Mouse (Mus musculus) stomach, embryonic 15.5 days (tissue): ENCODE data around the gene Tesk1. TPM values are rescaled to one million over a fixed set of nuclear protein-coding genes. Genes with fewer than 3 reads are reported as not detected.

ENCODE experiments used
- ATAC-seq: fragments of 200-750 bp; cut with Nextera tagmentation; 2 replicates; pipeline ENCODE4 v1.8.0; 2017; ENCODE audit warnings: low read depth, moderate number of reproducible peaks, moderate TSS enrichment; ENCODE audit not compliant: insufficient read depth, low FRiP score
- H3K27ac ChIP-seq: fragments of 300-500 bp; sonication (generic); 2 replicates; pipeline ENCODE4 v1.5.1; 2015; ENCODE audit warnings: mild to moderate bottlenecking, inconsistent platforms
- H3K27me3 ChIP-seq: fragments of 300-500 bp; sonication (generic); replicated peaks from 2 replicates; pipeline ENCODE4 v1.6.1; 2015; ENCODE audit warnings: inconsistent platforms
- H3K36me3 ChIP-seq: fragments of 300-500 bp; sonication (generic); 2 replicates; pipeline ENCODE4 v1.6.1; 2015; ENCODE audit warnings: inconsistent platforms
- H3K4me1 ChIP-seq: fragments of 300-500 bp; sonication (generic); 2 replicates; pipeline ENCODE4 v1.6.1; 2015; ENCODE audit warnings: inconsistent platforms
- H3K4me2 ChIP-seq: fragments of 300-500 bp; sonication (generic); 2 replicates; pipeline ENCODE4 v1.6.1; 2015; ENCODE audit warnings: mild to moderate bottlenecking, inconsistent platforms
- H3K4me3 ChIP-seq: fragments of 300-500 bp; sonication (generic); replicated peaks from 2 replicates; pipeline ENCODE4 v1.5.1; 2015; ENCODE audit warnings: inconsistent platforms
- H3K9ac ChIP-seq: fragments of 300-500 bp; sonication (generic); 2 replicates; pipeline ENCODE4 v1.6.1; 2015; ENCODE audit warnings: inconsistent platforms
- H3K9me3 ChIP-seq: fragments of 300-500 bp; sonication (generic); 2 replicates; pipeline ENCODE4 v1.6.1; 2016; ENCODE audit warnings: inconsistent platforms
- WGBS: fragments of 180-500 bp; shearing (Covaris S2); methylation state at CpG from one replicate; pipeline ENCODE4 v1.1.7; 2015; 5-methylcytosine and 5-hydroxymethylcytosine counted together
- polyA plus RNA-seq: library from polyadenylated mRNA; unstranded; fragments of >200 nt; fragmentation: Nextera tagmentation; extraction: Ambion mirVana; gene quantifications from 2 replicates; pipeline ENCODE4 v1.2.1, GENCODE M21; 2015

Gene Tesk1
- polyA plus RNA-seq, 1 experiment from 2014 or later: 6.2 TPM

DNA sequence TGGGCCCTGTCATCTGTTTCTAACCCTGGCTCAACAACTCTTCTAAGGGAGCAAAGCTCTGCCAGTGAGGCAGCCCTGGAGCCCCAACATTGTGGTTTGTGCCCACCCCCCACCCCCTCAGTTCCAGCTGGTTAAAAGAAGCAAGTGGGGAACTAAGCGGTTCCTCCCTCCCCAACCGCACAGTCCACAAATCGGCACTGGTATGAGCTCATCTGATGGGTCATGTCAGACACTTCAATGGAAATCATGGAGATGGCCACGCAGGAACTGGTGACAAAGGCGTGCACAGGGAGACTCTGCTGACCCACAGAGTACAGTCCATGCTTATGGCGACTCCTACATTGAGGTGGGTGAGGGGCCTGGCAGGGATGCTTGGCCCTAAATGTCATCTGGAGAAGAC is 24.2 kb downstream of the Tesk1 start:
- Histone ChIP-seq H3K4me2 (no peak overlapping the region), H3K27me3 (no peaks in the 10 kb centered on the region), H3K4me1 (no peaks in the 10 kb centered on the region), H3K27ac (no peak overlapping the region), H3K9me3 (no peaks in the 10 kb centered on the region), H3K4me3 (no peak overlapping the region), H3K36me3 (no peaks in the 10 kb centered on the region), H3K9ac (no peak overlapping the region)
- ATAC-seq: no peak
- 76% methylated on average over 6 of the region's 6 CpGs for WGBS

DNA sequence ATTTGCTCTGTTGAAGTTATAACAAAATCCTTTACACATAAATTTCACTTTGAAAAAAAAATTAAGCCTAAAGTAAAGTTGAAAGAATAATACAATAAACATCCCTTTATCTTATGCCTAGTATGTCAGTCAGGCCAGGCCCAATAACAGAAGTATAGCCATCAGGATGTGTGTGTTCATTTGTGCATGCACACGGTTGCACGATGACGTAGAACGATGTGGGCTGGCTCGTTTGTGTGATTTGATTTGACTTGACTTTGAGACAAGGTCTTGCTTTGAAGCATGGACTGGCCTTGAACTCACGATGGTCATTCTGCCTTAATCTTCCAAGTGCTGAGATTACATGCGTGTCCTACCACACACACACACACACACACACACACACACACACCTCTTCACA is 25.1 kb downstream of the Tesk1 start:
- no peaks in the 10 kb centered on the region for H3K9me3 ChIP-seq
- H3K4me1 ChIP-seq: no peaks in the 10 kb centered on the region
- WGBS: 83% methylated on average over 7 of the region's 7 CpGs

DNA sequence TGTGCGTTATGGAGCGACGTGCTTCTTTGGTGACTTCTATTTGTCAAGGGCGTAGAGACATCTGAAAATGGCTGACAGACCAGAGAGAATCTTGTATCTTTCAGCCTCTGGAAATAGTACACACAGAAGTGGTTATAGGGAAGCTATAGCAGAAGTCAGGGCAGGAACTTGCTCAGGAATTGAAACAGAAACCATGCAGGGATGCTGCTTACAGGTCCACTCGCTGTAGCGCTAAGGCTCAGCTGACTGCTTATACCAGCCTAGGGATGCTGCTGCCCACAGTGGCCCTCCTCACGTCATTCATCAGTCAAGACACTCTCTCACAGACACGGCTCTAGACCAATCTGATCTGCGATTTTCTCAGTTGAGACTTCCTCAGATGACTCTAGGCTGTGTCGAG is 28.6 kb downstream of the Tesk1 start:
- Histone ChIP-seq H3K36me3 (no peaks in the 10 kb centered on the region), H3K4me1 (no peaks in the 10 kb centered on the region), H3K27me3 (no peaks in the 10 kb centered on the region), H3K9ac (no peak overlapping the region), H3K27ac (no peak overlapping the region), H3K4me3 (no peak overlapping the region), H3K4me2 (no peak overlapping the region), H3K9me3 (no peaks in the 10 kb centered on the region)
- 90% methylated on average over 10 of the region's 10 CpGs for WGBS
- no peak for ATAC-seq

More for the DNA sequence above, 25.1 kb downstream of the Tesk1 start:
- Histone ChIP-seq H3K4me3 (no peak overlapping the region), H3K9ac (no peak overlapping the region), H3K4me2 (no peak overlapping the region), H3K36me3 (no peaks in the 10 kb centered on the region), H3K27me3 (no peaks in the 10 kb centered on the region), H3K27ac (no peak overlapping the region)
- no peak for ATAC-seq

GRCm38 (mm10) chr4:43473636-43474035 is 31.9 kb downstream of the Tesk1 start:
- Histone ChIP-seq H3K4me1 (no peaks in the 10 kb centered on the region), H3K9ac (no peak overlapping the region), H3K9me3 (no peaks in the 10 kb centered on the region), H3K27me3 (no peaks in the 10 kb centered on the region), H3K36me3 (no peaks in the 10 kb centered on the region), H3K4me3 (no peak overlapping the region), H3K27ac (no peak overlapping the region), H3K4me2 (no peak overlapping the region)
- no peak for ATAC-seq
- WGBS: 70% methylated on average over 1 of the region's 1 CpGs

DNA sequence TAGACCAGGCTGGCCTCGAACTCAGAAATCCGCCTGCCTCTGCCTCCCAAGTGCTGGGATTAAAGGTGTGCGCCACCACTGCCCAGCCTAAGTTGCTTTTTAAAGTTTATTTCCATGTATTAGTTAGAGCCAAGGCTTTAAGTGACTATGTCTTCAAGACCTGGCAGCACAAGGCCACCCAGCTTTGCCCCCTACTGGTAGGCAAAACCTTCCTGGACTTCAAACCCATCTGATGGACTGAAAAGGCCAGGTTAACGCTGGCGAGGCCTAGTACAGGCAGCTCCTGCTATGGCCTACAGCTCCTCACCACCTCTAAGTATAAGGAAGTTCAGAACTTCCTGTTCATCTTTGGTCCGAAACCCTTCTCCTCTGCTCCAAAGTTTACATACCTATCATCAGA is 34.9 kb downstream of the Tesk1 start:
- no peak overlapping the region for H3K4me2 ChIP-seq
- no peak overlapping the region for H3K27ac ChIP-seq
- ATAC-seq: no peak
- no peaks in the 10 kb centered on the region for H3K9me3 ChIP-seq
- H3K36me3 ChIP-seq: no peaks in the 10 kb centered on the region
- no peak overlapping the region for H3K4me3 ChIP-seq
- WGBS: 82% methylated on average over 6 of the region's 6 CpGs
- H3K27me3 ChIP-seq: no peaks in the 10 kb centered on the region
- H3K4me1 ChIP-seq: no peaks in the 10 kb centered on the region
- H3K9ac ChIP-seq: no peak overlapping the region

DNA sequence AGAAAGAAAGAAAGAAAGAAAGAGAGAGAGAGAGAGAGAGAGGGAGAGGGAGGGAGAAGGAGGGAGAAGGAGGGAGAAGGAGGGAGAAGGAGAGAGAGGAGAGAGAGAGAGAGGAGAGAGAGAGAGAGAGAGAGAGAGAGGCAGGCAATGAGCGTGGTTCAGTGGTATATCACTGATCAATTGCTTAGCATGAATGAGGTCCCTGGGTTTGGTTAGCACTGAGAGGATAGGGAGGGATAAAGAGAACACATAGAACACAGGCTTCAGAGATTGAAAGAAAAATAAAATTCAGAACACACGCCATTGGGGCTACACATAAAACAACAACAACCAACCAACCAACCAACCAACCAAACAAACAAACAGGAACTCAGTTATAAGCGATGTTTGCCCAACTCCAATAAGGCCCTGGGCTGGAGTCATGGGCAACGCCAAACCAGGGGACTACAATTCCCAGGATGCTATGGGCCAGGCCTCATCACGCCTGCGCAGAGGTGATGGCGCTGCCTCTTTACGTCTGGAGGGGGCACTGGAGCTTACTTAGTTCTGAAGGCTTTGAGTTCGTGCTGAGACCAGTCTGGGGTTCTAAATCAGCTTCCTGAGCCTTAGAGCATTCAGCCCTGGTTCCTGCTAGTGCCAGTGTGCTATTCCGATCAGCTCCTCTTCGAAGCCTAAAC is 36.3 kb downstream of the Tesk1 start:
- Histone ChIP-seq H3K36me3 (no peaks in the 10 kb centered on the region), H3K9ac (peak overlapping the region; percentile 9; the same call in 1 of the 2 replicates), H3K9me3 (no peaks in the 10 kb centered on the region), H3K4me1 (no peaks in the 10 kb centered on the region), H3K27ac (peak overlapping the region; percentile 26; the same call in 1 of the 2 replicates), H3K4me3 (peak overlapping the region; percentile 37), H3K27me3 (no peaks in the 10 kb centered on the region), H3K4me2 (peak overlapping the region; percentile 57)
- ATAC-seq: peak; percentile 88; the same call in 1 of the 2 replicates
- 20% methylated on average over 11 of the region's 11 CpGs for WGBS

DNA sequence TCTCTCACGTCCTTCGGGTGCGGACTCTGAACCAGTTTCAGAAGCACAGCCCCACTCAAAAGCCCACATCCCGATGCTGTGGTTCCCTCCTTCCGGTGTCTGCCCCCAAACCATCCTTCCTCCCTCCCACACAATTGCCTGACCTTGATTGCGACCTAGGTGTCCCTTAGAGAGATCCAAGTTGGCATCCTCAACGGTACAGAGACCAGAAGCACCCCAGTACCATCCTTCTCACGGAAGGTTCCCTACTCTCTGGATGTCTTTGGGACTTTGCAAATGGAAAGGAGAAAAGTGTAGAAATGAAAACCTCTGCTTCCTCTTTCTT is 36.8 kb downstream of the Tesk1 start:
- Histone ChIP-seq H3K4me3 (peak overlapping the region; percentile 37), H3K27me3 (no peaks in the 10 kb centered on the region), H3K36me3 (no peaks in the 10 kb centered on the region), H3K4me1 (no peaks in the 10 kb centered on the region), H3K9me3 (no peaks in the 10 kb centered on the region), H3K9ac (peak overlapping the region; percentile 9; the same call in 1 of the 2 replicates), H3K4me2 (peak overlapping the region; percentile 57), H3K27ac (peak overlapping the region; percentile 26; the same call in 1 of the 2 replicates)
- 38% methylated on average over 8 of the region's 8 CpGs for WGBS
- ATAC-seq: no peak

DNA sequence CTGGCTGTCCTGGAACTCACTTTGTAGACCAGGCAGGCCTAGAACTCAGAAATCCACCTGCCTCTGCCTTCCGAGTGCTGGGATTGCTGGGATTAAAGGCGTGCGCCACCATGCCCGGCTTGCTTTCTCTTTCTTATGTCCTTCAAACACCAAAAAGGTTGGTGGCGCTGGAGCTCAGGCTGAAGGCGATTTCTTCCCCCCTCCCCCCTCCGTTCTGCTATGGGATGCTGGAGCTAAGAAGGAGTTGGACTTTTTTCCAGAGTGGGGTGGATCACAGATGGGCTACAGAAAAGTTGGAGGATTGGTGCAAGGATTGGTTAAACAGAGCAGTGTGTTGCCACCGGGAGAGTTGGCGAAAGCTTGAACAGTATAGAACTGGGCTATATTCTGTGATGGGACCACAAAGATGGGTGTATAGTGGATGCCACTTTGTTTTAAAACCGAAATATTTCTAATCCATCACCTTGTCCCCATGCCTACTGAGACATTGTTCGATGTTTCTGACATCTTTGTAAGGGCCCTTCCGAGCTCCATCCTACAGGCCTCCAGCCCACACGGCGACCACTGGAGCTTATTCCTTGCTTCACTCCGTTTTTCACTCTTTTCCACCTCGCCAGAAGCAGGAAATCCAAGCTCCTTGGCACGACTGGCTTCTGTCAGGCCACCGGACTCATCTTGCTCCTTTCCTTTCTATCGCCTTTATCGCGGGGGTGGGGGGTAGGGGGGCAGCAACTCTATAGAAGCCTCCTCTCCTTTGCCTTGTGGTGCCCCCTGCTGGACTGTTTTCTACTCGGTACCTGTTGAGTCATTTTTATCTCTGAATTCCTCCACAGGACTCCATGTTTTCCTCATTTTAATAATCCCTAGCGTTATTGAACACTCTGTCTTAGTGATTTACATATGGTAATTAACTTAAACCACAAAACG is 37.4 kb downstream of the Tesk1 start:
- H3K9ac ChIP-seq: no peak overlapping the region
- no peaks in the 10 kb centered on the region for H3K4me1 ChIP-seq
- 44% methylated on average over 24 of the region's 24 CpGs for WGBS
- peak overlapping the region; percentile 35; the same call in 1 of the 2 replicates for H3K4me2 ChIP-seq
- H3K27me3 ChIP-seq: no peaks in the 10 kb centered on the region
- ATAC-seq: no peak
- H3K9me3 ChIP-seq: no peaks in the 10 kb centered on the region
- no peaks in the 10 kb centered on the region for H3K36me3 ChIP-seq
- no peak overlapping the region for H3K4me3 ChIP-seq
- H3K27ac ChIP-seq: no peak overlapping the region

DNA sequence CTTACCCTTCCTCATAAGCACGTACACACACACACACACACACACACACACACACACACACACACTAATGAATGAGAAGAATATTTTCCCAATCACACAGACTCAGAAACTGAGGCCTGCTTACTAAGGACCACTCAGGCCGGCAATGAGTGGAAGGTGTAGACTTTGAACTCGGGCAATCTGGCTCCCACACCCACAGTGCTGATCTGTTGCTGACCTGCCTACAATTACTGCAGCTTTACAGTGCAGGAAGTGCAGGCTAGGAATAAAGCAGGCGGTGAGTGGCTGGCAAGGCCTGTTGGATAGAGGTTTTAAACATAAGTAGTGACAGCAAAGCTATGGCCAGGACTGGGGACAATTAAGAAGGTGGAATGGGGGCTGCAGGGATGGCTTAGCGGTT is 39.2 kb downstream of the Tesk1 start:
- no peak overlapping the region for H3K27ac ChIP-seq
- H3K36me3 ChIP-seq: no peaks in the 10 kb centered on the region
- no peaks in the 10 kb centered on the region for H3K27me3 ChIP-seq
- H3K9me3 ChIP-seq: no peaks in the 10 kb centered on the region
- no peak overlapping the region for H3K4me3 ChIP-seq
- no peaks in the 10 kb centered on the region for H3K4me1 ChIP-seq
- H3K9ac ChIP-seq: no peak overlapping the region
- H3K4me2 ChIP-seq: no peak overlapping the region
- no peak for ATAC-seq
- WGBS: 77% methylated on average over 5 of the region's 5 CpGs

DNA sequence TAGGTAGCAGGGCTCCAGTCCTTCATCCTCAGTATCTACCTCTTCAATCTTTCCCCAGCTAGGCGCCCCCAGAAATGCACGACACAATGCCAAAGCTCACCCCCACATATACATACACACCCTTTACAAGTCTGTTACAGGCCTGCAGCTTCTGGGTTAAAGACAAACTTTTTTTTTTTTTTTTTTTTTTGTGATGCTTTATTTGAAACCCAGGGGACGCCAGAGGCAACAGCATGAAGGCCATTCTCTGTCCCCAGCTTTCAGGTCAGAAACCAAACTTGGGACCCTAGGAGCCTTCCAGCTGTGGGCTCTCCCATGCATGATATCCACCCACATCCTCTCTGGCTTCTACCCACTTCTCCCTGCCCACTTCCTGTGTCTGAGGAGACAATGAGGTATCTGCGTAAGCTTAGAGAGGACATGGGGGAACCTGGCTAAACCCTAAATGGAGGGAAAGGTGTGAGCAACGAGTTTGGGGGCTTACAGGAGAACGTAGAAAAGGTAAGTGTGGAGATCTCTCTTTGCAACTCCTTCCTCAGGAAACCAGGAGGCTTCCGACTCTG is 40.2 kb downstream of the Tesk1 start:
- H3K4me3 ChIP-seq: no peak overlapping the region
- no peak overlapping the region for H3K27ac ChIP-seq
- no peaks in the 10 kb centered on the region for H3K9me3 ChIP-seq
- H3K9ac ChIP-seq: no peak overlapping the region
- H3K36me3 ChIP-seq: no peaks in the 10 kb centered on the region
- no peaks in the 10 kb centered on the region for H3K4me1 ChIP-seq
- no peak overlapping the region for H3K4me2 ChIP-seq
- WGBS: 68% methylated on average over 7 of the region's 7 CpGs
- no peaks in the 10 kb centered on the region for H3K27me3 ChIP-seq
- no peak for ATAC-seq

GRCm38 (mm10) chr4:43482591-43482990 is 40.9 kb downstream of the Tesk1 start:
- Histone ChIP-seq H3K36me3 (no peaks in the 10 kb centered on the region), H3K27ac (no peak overlapping the region), H3K27me3 (no peaks in the 10 kb centered on the region), H3K9me3 (no peaks in the 10 kb centered on the region), H3K4me1 (no peaks in the 10 kb centered on the region), H3K4me3 (no peak overlapping the region), H3K4me2 (no peak overlapping the region), H3K9ac (no peak overlapping the region)
- 68% methylated on average over 10 of the region's 10 CpGs for WGBS
- ATAC-seq: no peak

GRCm38 (mm10) chr4:43483535-43484091 is 41.9 kb downstream of the Tesk1 start, which contains the start of gene Sit1:
Sit1 (minus strand) TSS chr4:43483734.
- no peaks in the 10 kb centered on the region for H3K36me3 ChIP-seq
- H3K9me3 ChIP-seq: no peaks in the 10 kb centered on the region
- H3K27ac ChIP-seq: no peak within 1 kb of the TSS
- H3K27me3 ChIP-seq: no peaks in the 10 kb centered on the region
- 56% methylated on average over 12 of the region's 12 CpGs for WGBS
- H3K4me2 ChIP-seq: no peak within 1 kb of the TSS
- no peak within 1 kb of the TSS for H3K9ac ChIP-seq
- H3K4me3 ChIP-seq: no peak within 1 kb of the TSS
- no peak for ATAC-seq
- H3K4me1 ChIP-seq: no peaks in the 10 kb centered on the region
